Mouse (Mus musculus) C2C12 (cell line): ENCODE measurements around the gene Gm5157.
"Not testable (repeated sequence)": the region's sequence is repeated elsewhere in the genome, so short reads cannot be mapped to it uniquely, and the experiment has no call there.

ENCODE experiments used
- CTCF ChIP-seq: IDR thresholded peaks from one replicate; pipeline ENCODE4 v1.5.1; 2011; ENCODE audit not compliant: control insufficient read depth, insufficient read depth, insufficient read length
- USF1 ChIP-seq: IDR thresholded peaks from one replicate; pipeline ENCODE4 v1.6.1; 2011; ENCODE audit warnings: low read depth, mild to moderate bottlenecking, control low read depth, moderate library complexity

GRCm38 (mm10) chr7:21190323-21190722 lies at the start of gene Gm5157:
- TF ChIP-seq CTCF, USF1: not testable (repeated sequence)
